Mouse (Mus musculus): ENCODE measurements around the gene Doc2a.
A peak's percentile ranks its signal among the peaks of the same experiment; 100 is the strongest.

GRCm38 (mm10) chr7:126821835-126822511 lies 25.2 kb upstream of the Doc2a start:
- TF ChIP-seq EP300 (optimal IDR thresholded peaks at IDR 0.05): no peak
- peak; percentile 98 for TF ChIP-seq CTCF (IDR thresholded peaks at IDR 0.05; ENCODE audit: low read depth)
